Mouse (Mus musculus): ENCODE data around the gene Shroom3. TPM values are rescaled to one million over a fixed set of nuclear protein-coding genes. Genes with fewer than 3 reads are reported as not detected.

Gene Shroom3
- polyA plus RNA-seq, 1 experiment from 2014 or later = 6.2 TPM

- no peaks in the 10 kb centered on the region for H3K27me3 ChIP-seq (ENCODE audit: control insufficient read depth, insufficient read depth, low read length)
- no peak overlapping the region for H3K27ac ChIP-seq (ENCODE audit: low read depth, low read length)
- peaks cover 23% of the 10 kb centered on the region for H3K36me3 ChIP-seq (ENCODE audit: control insufficient read depth, insufficient read depth, low read length)
- no peaks in the 10 kb centered on the region for H3K4me1 ChIP-seq (ENCODE audit: control insufficient read depth, insufficient read depth, low read length)
- no peak overlapping the region for H3K4me2 ChIP-seq
- H3K9ac ChIP-seq (ENCODE audit: low read length) = no peak overlapping the region
- H3K4me3 ChIP-seq (ENCODE audit: low read depth, low read length) = no peak overlapping the region
- WGBS = 89% methylated on average over 8 of the region's 8 CpGs
- no peaks in the 10 kb centered on the region for H3K9me3 ChIP-seq (ENCODE audit: control insufficient read depth, low read length)
- DNase-seq (ENCODE audit: low spot score, missing footprints) (no peak), ATAC-seq (ENCODE audit: low FRiP score) (no peak)
These were observed 270.6 kb downstream of the Shroom3 start for GRCm38 (mm10) chr5:92953865-92954264.

- Histone ChIP-seq H3K27me3 (ENCODE audit: control insufficient read depth, insufficient read depth, low read length) (no peaks in the 10 kb centered on the region), H3K9ac (ENCODE audit: low read length) (no peak overlapping the region), H3K27ac (ENCODE audit: low read depth, low read length) (no peak overlapping the region), H3K36me3 (ENCODE audit: control insufficient read depth, insufficient read depth, low read length) (peaks cover 23% of the 10 kb centered on the region), H3K9me3 (ENCODE audit: control insufficient read depth, low read length) (no peaks in the 10 kb centered on the region), H3K4me2 (no peak overlapping the region), H3K4me1 (ENCODE audit: control insufficient read depth, insufficient read depth, low read length) (no peaks in the 10 kb centered on the region), H3K4me3 (ENCODE audit: low read depth, low read length) (no peak overlapping the region)
- ATAC-seq (ENCODE audit: low FRiP score) (peak; percentile 39), DNase-seq (ENCODE audit: low spot score, missing footprints) (peak; percentile 94)
- WGBS = 38% methylated on average over 10 of the region's 10 CpGs
These were observed 271.1 kb downstream of the Shroom3 start for GRCm38 (mm10) chr5:92954323-92954722.

- H3K27ac ChIP-seq (ENCODE audit: low read depth, low read length) = no peak overlapping the region
- H3K9ac ChIP-seq (ENCODE audit: low read length) = no peak overlapping the region
- DNase-seq (ENCODE audit: low spot score, missing footprints) (no peak), ATAC-seq (ENCODE audit: low FRiP score) (0 out of 2 replicates have a peak, but pooled peaks have one; percentile 47)
- H3K9me3 ChIP-seq (ENCODE audit: control insufficient read depth, low read length) = no peaks in the 10 kb centered on the region
- H3K4me2 ChIP-seq = no peak overlapping the region
- 66% methylated on average over 6 of the region's 6 CpGs for WGBS
- H3K36me3 ChIP-seq (ENCODE audit: control insufficient read depth, insufficient read depth, low read length) = peaks cover 23% of the 10 kb centered on the region
- H3K4me1 ChIP-seq (ENCODE audit: control insufficient read depth, insufficient read depth, low read length) = no peaks in the 10 kb centered on the region
- H3K4me3 ChIP-seq (ENCODE audit: low read depth, low read length) = no peak overlapping the region
- H3K27me3 ChIP-seq (ENCODE audit: control insufficient read depth, insufficient read depth, low read length) = no peaks in the 10 kb centered on the region
These were observed 271.7 kb downstream of the Shroom3 start for GRCm38 (mm10) chr5:92954827-92955475.

GRCm38 (mm10) chr5:92959287-92959686, 276.1 kb downstream of the Shroom3 start:
- no peak for DNase-seq (ENCODE audit: low spot score, missing footprints)
- Histone ChIP-seq H3K27me3 (ENCODE audit: control insufficient read depth, insufficient read depth, low read length) (no peaks in the 10 kb centered on the region), H3K27ac (ENCODE audit: low read depth, low read length) (no peak overlapping the region), H3K36me3 (ENCODE audit: control insufficient read depth, insufficient read depth, low read length) (peaks cover 11% of the 10 kb centered on the region; the same call in 1 of the 2 replicates), H3K4me2 (no peak overlapping the region), H3K4me3 (ENCODE audit: low read depth, low read length) (no peak overlapping the region), H3K4me1 (ENCODE audit: control insufficient read depth, insufficient read depth, low read length) (no peaks in the 10 kb centered on the region), H3K9ac (ENCODE audit: low read length) (no peak overlapping the region), H3K9me3 (ENCODE audit: control insufficient read depth, low read length) (no peaks in the 10 kb centered on the region)
- ATAC-seq (ENCODE audit: low FRiP score) = no peak
- WGBS = 85% methylated on average over 10 of the region's 10 CpGs

GRCm38 (mm10) chr5:92959708-92960107, 276.5 kb downstream of the Shroom3 start:
- Histone ChIP-seq H3K36me3 (ENCODE audit: control insufficient read depth, insufficient read depth, low read length) (peaks cover 15% of the 10 kb centered on the region; the same call in 1 of the 2 replicates), H3K4me1 (ENCODE audit: control insufficient read depth, insufficient read depth, low read length) (no peaks in the 10 kb centered on the region), H3K27ac (ENCODE audit: low read depth, low read length) (no peak overlapping the region), H3K9me3 (ENCODE audit: control insufficient read depth, low read length) (no peaks in the 10 kb centered on the region), H3K4me3 (ENCODE audit: low read depth, low read length) (no peak overlapping the region), H3K27me3 (ENCODE audit: control insufficient read depth, insufficient read depth, low read length) (no peaks in the 10 kb centered on the region), H3K9ac (ENCODE audit: low read length) (no peak overlapping the region), H3K4me2 (no peak overlapping the region)
- no peak for ATAC-seq (ENCODE audit: low FRiP score)
- 76% methylated on average over 9 of the region's 9 CpGs for WGBS
- no peak for DNase-seq (ENCODE audit: low spot score, missing footprints)

- Histone ChIP-seq H3K36me3 (ENCODE audit: control insufficient read depth, insufficient read depth, low read length) (peaks cover 16% of the 10 kb centered on the region), H3K27ac (ENCODE audit: low read depth, low read length) (no peak overlapping the region), H3K9ac (ENCODE audit: low read length) (no peak overlapping the region), H3K4me2 (no peak overlapping the region), H3K9me3 (ENCODE audit: control insufficient read depth, low read length) (no peaks in the 10 kb centered on the region), H3K4me1 (ENCODE audit: control insufficient read depth, insufficient read depth, low read length) (no peaks in the 10 kb centered on the region), H3K27me3 (ENCODE audit: control insufficient read depth, insufficient read depth, low read length) (no peaks in the 10 kb centered on the region), H3K4me3 (ENCODE audit: low read depth, low read length) (no peak overlapping the region)
- DNase-seq (ENCODE audit: low spot score, missing footprints) (no peak), ATAC-seq (ENCODE audit: low FRiP score) (no peak)
- WGBS = 85% methylated on average over 11 of the region's 11 CpGs
These were observed 278.1 kb downstream of the Shroom3 start for GRCm38 (mm10) chr5:92961353-92961752.

- H3K9ac ChIP-seq (ENCODE audit: low read length) = no peak overlapping the region
- no peaks in the 10 kb centered on the region for H3K4me1 ChIP-seq (ENCODE audit: control insufficient read depth, insufficient read depth, low read length)
- H3K27me3 ChIP-seq (ENCODE audit: control insufficient read depth, insufficient read depth, low read length) = no peaks in the 10 kb centered on the region
- H3K9me3 ChIP-seq (ENCODE audit: control insufficient read depth, low read length) = no peaks in the 10 kb centered on the region
- ATAC-seq (ENCODE audit: low FRiP score) (no peak), DNase-seq (ENCODE audit: low spot score, missing footprints) (no peak)
- 80% methylated on average over 7 of the region's 7 CpGs for WGBS
- H3K27ac ChIP-seq (ENCODE audit: low read depth, low read length) = no peak overlapping the region
- H3K4me2 ChIP-seq = no peak overlapping the region
- H3K4me3 ChIP-seq (ENCODE audit: low read depth, low read length) = no peak overlapping the region
- H3K36me3 ChIP-seq (ENCODE audit: control insufficient read depth, insufficient read depth, low read length) = peaks cover 16% of the 10 kb centered on the region
These were observed 278.6 kb downstream of the Shroom3 start for GRCm38 (mm10) chr5:92961770-92962231.

GRCm38 (mm10) chr5:92964691-92965090, 281.5 kb downstream of the Shroom3 start:
- H3K36me3 ChIP-seq (ENCODE audit: control insufficient read depth, insufficient read depth, low read length) = peaks cover 11% of the 10 kb centered on the region; the same call in 1 of the 2 replicates
- no peak overlapping the region for H3K27ac ChIP-seq (ENCODE audit: low read depth, low read length)
- no peak for DNase-seq (ENCODE audit: low spot score, missing footprints)
- no peak overlapping the region for H3K4me3 ChIP-seq (ENCODE audit: low read depth, low read length)
- 90% methylated on average over 13 of the region's 13 CpGs for WGBS
- H3K27me3 ChIP-seq (ENCODE audit: control insufficient read depth, insufficient read depth, low read length) = no peaks in the 10 kb centered on the region
- no peak overlapping the region for H3K9ac ChIP-seq (ENCODE audit: low read length)
- H3K4me2 ChIP-seq = no peak overlapping the region
- ATAC-seq (ENCODE audit: low FRiP score) = no peak
- H3K9me3 ChIP-seq (ENCODE audit: control insufficient read depth, low read length) = no peaks in the 10 kb centered on the region
- no peaks in the 10 kb centered on the region for H3K4me1 ChIP-seq (ENCODE audit: control insufficient read depth, insufficient read depth, low read length)

GRCm38 (mm10) chr5:92967143-92967542, 283.9 kb downstream of the Shroom3 start:
- no peak for ATAC-seq (ENCODE audit: low FRiP score)
- Histone ChIP-seq H3K9ac (ENCODE audit: low read length) (no peak overlapping the region), H3K27ac (ENCODE audit: low read depth, low read length) (no peak overlapping the region), H3K4me3 (ENCODE audit: low read depth, low read length) (no peak overlapping the region), H3K4me2 (no peak overlapping the region), H3K36me3 (ENCODE audit: control insufficient read depth, insufficient read depth, low read length) (peaks cover 11% of the 10 kb centered on the region; the same call in 1 of the 2 replicates), H3K9me3 (ENCODE audit: control insufficient read depth, low read length) (no peaks in the 10 kb centered on the region), H3K27me3 (ENCODE audit: control insufficient read depth, insufficient read depth, low read length) (no peaks in the 10 kb centered on the region), H3K4me1 (ENCODE audit: control insufficient read depth, insufficient read depth, low read length) (no peaks in the 10 kb centered on the region)
- DNase-seq (ENCODE audit: low spot score, missing footprints) = no peak
- 83% methylated on average over 9 of the region's 9 CpGs for WGBS

Data from midbrain, embryonic 11.5 days (tissue).